Mouse (Mus musculus) ovary, postnatal 10 days (tissue): ENCODE results near the gene Mcrip2.
"Not testable (repeated sequence)": the region's sequence is repeated elsewhere in the genome, so short reads cannot be mapped to it uniquely, and the experiment has no call there.

Experiments used
- DNase-seq: peaks from one replicate; pipeline ENCODE4 v3.0.0; 2022; ENCODE audit warnings: low spot score

The Mcrip2 gene

DNA sequence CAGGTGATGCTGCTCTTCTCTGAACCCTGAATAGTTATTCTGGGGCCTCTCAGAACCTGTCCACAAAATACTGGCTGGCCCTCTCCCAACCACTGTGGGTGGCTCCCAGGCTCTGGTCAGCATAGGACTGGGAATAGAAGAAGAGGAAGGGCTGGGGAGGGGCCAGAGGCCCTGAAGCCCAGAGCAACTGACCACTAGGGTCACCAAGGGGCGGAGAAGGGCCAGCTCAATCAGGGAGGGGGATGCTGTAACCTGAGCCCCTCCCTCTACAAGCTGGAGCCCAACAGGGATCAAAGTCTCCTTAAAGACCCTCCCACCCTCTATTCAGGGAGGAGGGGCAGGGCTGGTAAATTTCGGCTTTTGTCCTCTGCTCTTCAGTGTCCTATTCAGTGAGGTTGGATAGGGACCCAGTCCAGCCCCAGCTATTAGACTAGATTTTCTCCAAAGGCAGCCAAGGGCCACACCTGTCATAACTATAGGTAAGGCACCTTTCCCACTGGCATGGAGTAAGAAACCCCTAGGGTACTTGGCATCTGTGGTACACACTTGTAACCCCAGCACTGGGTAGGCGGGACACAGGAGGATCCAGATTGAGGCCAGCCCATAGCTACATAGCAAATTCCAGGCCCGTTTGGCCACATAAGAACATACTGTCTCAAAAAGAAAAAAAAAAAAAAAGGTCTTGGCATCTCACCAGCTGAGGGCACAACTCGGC is 11.8 kb upstream of the Mcrip2 start, which contains the start of gene Wfikkn1:
TSS of gene Wfikkn1 (minus strand) at position 663 of the 715 bp plus-strand sequence.
- DNase-seq, result no peak

DNA sequence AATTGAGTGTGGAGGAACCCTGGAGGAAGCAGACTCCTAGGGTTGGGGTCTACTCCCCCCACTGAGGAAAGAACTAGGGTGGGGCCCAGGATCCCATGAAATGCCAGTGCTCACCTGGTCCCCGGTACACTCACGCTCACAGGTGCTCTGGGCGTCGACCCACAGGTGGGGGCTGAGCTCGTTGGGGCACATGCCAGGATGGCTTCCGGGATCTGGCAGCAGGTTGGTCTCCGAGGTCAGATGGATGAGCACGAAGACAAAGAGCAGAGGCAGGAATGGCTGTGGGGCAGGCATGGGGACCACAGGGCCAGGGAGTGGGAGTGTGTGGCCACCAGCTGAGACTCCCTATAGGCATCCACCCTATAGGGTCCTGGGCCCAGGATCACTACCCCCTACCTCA is 11.2 kb upstream of the Mcrip2 start:
- DNase-seq, result no peak

DNA sequence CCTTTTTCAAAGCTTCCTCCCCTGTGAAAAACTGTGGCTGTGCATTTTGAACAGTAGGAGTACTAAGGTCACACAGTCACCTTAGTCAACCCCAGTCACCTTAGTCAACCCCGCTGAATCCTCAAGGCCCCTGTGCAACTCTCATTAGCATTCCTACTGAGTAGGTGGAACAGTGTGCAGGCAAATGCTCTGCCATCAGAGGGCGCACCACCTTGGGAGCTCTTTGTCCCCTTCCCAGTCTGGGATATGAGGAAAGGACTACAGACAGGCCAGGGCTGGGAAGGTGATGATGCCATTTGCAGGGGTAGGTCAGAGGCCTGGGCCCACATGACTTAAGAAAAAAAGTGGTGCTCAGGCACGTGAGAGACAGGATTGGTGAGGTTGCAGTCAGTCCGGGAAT is 10.7 kb upstream of the Mcrip2 start:
- DNase-seq, result no peak

DNA sequence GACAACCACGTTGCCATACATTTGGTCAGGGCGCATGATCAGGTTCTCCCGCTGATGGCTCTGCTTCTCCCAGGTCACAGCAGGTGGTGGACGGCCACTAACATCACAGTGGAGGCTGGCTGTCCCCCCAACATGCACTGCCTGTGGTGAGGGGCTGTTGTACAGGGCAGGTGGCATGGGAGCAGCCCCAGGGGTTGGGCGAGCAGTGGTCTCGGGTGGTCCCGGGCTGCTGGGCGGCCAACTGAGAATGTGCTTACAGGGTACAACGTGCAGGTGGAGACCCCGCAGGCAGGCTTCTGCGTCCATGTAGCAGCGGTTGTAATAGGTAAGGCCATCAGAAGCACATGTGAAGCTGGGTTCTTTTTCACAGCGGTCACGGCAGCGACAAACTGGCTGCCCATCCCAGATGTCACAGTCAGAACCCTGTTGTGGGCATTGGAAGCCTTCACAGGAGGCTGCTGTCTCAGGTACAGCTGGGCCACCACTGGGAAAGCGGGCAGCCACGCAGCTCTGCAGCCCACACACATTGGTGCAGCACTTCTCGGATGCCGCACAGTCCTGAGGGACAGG is 10.1 kb upstream of the Mcrip2 start:
- DNase-seq, result no peak

DNA sequence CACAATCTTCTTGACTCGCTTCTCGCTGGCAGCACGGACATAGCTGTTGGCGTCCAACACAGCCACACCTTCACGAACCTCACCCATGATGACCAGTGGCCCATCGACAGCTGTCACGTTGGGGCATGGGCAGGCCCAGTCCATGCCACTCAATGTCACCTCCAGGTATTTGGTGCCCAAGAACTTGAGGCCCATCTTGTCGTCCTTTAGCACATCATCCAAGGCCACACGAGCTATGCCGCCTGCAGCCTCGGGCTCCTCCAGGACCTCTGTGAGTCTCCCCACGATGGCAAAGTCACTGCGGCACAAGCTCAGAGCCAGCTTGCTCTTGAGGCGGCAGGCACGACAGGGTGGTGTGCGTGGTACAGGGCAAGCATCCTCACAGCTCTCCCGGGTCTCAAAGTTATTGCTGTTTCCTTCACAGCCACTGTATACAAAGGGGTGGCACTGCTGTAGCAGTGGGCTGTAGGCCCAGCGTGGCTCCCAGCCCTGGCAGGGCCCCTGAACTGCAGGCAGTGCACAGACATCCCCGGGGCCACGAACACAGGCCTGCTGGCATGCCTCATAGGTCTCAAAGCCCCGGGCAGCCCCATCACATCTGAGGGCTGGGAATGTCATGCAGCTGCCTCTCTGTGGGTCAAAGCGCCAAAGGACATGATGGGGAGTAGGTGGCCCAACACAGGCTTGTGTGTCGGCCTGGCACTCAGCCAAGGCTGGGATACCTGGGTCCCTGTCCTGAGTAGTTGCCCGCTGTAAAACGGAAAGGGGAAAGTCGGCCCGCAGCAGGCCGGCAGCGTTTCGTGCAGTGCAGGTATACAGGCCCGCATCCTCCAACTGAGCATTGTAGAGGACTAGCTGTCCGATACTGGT is 9.4 kb upstream of the Mcrip2 start:
- no peak for DNase-seq

DNA sequence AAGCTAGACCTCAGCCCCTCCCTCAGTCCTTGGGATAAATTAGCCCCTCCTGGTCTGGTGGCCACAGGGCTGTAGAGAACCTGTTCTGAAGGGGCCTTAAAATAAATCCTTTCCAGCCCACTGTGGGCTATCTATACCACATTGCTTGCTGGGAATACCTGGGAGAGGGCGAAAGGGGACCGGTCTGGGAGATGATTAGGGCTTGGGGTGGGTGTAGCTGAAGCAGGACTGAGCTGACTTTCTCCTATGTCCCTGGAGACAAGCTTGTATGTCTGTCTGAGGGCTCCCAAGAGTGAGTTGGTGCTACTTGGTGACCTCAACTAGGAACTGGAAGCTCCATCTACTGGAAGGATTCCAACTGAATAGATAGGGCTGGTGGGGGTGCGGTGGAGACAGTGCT is 8.5 kb upstream of the Mcrip2 start:
- no peak for DNase-seq

DNA sequence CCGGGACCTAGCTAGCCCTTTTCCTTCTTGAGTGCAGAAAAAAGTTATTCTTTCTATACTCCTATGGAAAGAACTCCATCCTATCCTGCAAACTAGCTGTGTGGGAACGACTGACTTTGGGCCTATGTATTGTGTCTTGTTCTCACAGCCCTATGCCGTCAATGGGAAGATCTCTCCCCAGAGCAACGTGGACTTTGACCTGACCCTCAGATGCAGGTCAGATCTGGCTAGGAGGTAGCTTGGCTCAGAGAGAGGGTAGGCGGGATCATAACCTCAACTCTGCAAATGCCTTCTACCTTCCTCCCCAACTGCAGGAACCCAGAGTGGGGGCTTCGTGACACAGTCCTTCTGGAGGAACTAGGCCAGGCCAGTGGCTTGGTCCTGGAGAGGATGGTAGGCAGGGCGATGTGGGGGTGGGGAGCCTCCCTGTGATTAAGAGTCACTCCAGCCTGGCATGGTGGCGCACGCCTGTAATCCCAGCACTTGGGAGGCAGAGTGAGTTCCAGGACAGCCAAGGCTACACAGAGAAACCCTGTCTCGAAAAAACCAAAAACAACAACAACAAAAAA is 7.9 kb upstream of the Mcrip2 start:
- DNase-seq, result no peak

DNA sequence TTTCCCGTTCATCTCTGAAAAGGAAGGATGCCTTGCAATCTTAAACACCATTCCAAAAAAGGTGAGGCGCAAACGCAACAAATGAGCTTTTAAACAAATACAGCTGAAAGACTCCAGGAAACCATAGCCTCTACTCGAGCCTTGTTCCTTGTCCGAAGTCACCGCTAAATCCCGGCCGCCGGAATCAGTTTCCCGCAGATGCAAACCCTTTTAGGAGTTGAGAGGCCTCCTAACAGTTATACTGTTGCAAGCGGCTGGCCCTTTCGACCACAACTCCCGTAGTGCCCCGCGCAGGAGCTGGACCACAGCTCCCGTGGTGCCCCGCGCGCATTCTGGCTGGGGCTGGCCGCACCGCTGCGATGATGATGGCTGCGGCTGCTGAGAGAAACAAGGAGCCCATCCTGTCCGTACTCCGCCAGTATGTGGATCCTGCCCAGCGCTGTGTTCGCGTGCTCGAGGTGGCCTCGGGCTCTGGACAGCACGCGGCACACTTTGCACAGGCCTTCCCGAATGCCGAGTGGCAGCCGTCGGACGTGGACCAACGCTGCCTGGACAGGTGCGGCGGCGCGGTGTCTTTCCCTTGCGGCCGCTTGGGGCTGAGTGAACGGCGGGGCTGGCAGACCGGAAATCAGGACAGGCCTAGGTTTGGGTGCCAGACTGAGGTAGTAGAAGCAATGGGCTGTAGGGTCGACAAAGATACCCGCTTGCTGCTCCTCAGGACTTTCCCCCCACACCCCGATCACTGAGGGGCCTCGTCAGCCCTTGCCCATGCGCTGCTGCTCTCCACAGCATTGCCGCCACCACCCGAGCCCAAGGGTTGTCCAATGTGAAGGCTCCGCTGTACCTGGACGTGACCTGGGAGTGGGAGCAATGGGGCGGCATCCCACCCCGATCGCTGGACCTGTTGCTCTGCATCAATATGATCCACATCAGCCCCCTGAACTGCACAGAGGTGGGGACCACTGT is 6.9 kb upstream of the Mcrip2 start:
- DNase-seq, result peak; percentile 80

DNA sequence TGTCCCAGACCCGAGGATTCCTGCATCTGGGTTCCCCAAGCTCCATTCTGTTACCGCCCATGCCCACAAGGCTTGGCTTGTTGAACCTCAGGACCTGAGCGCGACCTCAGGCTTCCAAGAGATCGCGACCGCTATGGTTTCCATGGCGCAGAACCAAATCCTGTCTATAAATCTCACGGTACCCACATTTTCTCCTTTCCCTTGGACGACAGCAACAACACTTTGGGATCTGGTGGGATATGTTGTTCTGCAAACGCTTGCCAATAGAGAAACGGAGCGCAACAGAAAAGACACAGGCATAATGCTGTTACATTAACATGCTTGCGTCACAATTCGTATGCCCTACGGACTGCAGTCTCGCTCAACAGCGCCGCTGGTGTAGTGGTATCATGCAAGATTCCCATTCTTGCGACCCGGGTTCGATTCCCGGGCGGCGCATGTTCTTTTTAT is 6.2 kb upstream of the Mcrip2 start, which contains the start of gene Mettl26:
TSS of gene Mettl26 (plus strand) at position 354 of the 450 bp plus-strand sequence.
- peak; percentile 98 for DNase-seq

DNA sequence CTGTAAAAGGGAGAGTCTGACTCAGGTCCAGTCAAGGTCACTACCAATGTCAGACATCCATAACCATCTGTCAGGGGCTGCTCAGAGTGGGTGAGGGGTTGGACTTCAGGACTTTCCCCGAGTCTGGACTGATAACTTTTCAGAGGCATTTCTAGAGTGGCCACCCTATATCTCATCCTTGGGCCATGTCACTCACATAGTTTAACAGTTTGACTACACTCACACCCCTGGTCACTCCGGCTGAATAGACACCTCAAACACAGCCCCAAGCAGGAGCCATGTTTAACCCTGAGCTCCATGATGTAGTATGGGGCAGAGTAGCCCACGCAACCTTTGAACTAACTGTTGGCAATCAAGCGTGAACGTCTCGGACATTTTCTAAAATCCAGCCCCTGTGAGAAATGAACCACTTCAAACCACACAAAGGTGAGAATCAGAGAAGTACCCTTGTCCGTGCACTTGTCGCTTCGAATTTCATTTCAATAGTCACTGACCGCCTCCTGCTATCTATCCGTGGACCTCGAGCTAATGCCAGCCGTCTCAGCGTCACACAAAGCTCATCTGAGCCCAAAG is 5.7 kb upstream of the Mcrip2 start:
- no peak for DNase-seq

DNA sequence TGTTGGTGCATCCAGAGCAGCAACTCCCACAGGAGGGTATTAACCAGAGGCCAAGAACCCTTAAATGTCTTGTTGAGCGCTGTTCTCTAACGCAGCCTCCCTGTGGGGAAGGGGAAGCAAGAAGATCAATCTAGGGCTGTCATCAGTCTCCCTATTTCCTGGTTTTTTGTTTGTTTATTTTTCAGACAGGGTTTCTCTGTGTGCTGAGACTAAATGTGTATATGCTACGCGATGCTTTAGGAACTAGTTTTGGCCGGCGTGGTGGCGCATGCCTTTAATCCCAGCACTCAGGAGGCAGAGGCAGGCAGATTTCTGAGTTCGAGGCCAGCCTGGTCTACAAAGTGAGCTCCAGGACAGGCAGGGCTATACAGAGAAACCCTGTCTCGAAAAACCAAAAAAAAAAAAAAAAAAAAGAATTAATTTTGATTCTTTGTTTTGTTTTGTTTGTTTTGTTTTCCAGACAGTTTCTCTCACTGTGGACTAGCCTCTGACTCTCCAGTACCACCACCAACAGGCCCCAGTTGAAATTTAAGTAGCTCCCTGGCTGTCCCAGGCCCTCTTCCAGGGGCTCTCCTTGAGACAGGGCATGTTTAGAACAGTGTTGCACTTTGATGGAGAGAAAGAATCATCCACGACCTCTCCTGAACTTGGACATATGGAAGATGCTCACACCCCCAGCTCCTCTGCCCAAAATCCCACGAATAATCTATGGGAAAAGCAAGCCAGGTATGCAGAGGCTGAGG is 5.0 kb upstream of the Mcrip2 start:
- DNase-seq, result no peak

DNA sequence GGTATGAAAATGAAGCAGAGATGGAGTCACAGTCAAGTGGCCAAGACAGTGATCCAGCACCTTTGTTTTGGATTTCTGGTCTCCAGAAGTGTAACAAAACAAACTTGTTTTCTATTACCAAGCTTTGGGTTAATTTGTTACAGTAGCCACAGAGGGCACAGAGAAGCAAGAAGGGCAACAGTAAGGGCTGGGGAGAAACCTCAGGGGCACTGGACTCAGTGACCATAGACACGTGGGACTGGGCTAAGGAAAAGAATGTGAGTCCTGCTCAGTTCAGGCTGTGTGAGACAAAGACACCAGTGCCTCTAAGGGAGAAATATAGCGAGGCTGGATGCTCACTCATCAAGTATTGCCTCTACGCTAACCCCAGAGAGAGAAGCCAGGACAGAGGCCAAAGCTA is 4.1 kb upstream of the Mcrip2 start:
- no peak for DNase-seq

DNA sequence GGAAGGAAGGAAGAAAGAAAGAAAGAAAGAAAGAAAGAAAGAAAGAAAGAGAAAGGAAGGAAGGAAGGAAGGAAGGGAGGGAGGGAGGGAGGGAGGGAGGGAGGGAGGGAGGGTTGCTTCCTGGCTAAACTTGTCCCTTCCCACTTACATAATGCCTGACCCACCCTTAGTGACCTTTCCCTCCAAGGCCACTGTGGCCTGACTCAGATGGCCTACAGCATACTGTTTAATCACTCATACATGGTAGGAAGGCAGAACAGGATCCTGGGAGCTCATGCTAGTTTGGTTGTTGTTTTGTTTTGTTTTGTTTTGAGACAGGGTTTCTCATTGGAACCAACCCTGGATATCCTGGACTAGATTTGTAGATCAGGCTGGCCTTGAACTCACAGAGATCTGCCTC is 3.0 kb upstream of the Mcrip2 start:
- DNase-seq, result not testable (repeated sequence)

DNA sequence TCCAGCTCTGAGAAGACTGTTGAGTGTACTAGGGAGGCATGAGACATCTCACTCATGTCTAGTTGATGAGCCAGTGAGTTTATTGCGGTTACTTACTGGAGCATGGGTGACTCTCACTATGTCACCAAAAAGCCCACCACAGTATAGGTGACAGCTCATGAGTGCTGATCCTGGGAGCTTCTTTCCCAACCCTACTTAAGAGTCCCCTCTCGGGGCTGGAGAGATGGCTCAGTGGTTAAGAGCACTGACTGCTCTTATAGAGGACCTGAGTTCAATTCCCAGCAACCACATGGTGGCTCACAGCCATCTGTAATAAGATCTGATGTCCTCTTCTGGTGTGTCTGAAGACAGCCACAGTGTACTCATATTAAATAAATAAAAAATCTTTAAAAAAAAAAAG is 1.4 kb upstream of the Mcrip2 start:
- DNase-seq, result no peak

DNA sequence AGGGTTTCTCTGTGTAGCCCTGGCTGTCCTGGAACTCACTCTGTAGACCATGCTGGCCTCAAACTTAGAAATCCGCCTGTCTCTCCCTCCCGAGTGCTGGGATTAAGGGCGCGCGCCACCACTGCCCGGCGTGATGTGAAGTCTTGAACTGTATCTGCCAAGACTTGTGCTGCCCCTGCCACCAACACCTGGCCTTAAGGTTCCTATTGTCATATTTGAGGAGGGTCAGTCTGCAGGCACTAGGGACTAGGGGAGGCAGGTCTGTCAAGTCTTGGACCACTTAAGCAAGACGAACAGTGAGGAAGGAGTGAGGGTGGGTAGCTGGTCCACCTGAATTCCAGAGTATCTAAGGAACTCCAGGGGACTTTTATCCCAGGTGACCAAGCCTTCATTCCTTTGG is 934 bp upstream of the Mcrip2 start:
- no peak for DNase-seq

DNA sequence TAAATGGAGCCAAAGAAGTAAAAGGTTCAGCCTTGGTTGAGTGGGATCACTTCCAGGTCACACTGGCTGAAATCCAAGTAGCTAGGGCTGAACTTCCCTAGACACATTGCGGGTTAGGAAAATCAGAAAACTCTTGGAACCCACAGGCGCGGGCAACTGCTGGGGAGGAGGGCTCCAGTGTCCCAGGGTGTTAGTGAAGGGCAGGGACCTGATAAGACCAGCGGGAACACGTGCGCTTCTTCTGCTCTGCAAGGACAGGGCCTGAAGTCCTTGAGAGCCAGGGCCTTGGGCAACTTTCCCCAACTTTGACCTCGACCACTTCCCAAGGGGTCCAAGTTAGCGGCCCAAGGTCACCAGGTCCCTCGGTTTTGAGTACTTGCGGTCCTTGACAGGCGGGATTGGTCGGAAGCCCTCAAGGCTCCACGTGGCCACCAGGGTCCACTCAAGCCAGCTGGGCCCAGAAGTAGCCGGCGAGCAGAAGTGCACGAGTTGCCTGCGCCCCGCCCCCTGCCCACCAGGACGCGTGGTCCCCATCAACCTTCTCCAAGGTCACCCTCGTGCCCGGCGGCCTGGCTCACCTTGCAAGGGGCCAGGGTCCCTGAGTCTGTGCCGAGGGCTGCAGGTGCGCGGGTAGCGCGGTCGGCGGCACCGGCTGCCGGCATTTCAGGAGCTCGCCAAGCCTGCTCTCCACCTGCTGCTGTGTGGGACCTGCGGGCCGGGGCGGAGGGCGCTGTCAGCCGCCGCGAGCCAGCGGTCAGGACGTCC is 546 bp downstream of the Mcrip2 start:
- peak; percentile 41 for DNase-seq

DNA sequence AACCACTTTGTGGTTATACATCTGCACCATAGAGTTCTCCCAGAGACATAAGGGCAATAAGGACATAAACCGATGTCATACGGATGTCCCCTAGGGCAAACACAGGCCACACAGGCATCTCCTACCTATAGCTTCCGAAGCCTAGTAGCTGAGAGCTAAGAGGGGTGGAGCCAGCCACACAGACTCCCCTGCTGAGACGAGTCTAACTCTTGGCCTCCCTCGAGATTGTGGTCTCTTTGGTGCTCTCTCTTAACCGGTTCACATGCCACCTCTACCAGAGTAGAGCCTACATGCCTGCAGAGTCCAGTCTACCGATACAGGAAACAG is 1.1 kb downstream of the Mcrip2 start:
- DNase-seq, result no peak

DNA sequence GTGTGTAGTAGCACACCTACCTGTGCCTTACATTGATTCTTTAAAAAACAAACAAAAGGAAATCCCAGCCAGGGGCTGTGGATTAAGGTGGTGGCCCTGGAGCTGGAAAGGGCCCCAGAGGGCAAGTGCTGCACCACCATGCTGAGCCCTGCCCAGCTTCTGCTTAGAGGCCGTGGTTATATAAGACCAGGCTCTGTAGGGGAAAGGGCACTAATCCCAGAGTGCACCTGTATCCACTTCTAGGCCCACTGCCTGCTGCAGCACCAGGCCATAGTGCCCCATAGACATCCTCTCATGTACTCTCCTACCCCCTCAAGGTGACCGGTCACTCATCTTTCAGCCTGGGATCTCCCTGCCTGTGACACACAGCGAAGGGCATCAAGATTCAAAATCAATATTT is 2.4 kb downstream of the Mcrip2 start:
- no peak for DNase-seq

DNA sequence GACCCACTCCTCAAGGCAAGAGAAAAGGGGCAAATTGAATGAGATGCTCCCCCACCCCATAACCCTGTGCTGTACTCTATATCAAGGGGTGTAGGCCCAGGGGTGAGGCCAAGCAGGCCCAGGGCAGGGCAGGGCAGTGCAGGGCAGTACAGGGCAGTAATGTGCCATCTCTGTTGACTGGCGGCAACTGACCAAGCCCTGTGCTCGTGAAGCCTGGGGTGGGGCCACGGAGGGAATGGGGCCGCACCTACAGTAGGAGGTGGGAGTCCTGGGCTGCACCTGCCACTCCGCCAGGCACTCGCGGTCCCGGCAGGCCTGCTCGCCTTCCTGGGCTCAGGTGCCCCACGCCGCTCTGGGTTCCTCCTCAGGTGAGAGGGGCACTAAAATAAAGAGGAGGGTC is 3.3 kb downstream of the Mcrip2 start:
- no peak for DNase-seq

DNA sequence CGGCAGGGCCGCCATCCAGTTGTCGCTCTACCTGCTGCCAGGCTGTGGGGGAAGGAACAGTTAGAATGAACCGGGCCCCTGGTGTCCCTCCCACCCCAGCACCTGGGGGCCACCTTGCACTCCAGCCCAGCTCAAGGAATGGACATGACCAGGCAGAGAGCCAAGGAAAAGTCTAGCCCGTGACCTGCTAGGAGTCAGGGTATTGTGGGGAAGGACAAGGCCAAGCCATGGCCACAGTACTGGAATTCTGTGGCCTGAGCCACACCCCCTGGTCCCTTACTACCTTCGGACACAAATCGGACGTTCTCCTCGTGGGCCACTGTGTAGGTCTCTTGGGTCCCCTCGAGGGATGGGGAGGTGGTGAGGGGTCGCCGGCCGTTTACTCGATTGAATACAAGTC is 4.3 kb downstream of the Mcrip2 start:
- no peak for DNase-seq
